18 mouse cellular contexts compared by ENCODE assay signal in genomic region chr5:139480406-139480805, GRCm38 (mm10).
"Had no signal": no experiment of that assay in that cellular context is flagged by ENCODE, and none has a peak within 500 bp of the region (broad histone marks: within the 10 kb centered on the region; RNA-seq: fewer than 3 reads in every experiment).

No protein-coding gene starts in this region.

- H3K4me3 ChIP-seq: kidney, embryonic 15.5 days; limb, embryonic 12.5 days; liver, embryonic 15.5 days; midbrain, embryonic 15.5 days; neural tube, embryonic 12.5 days had no signal

- H3K27ac ChIP-seq: kidney, embryonic 15.5 days; limb, embryonic 12.5 days; liver, embryonic 15.5 days; midbrain, embryonic 15.5 days; neural tube, embryonic 12.5 days had no signal

- H3K9me3 ChIP-seq: kidney, embryonic 15.5 days; limb, embryonic 12.5 days; liver, embryonic 15.5 days; midbrain, embryonic 15.5 days had no signal

- H3K9ac ChIP-seq: kidney, embryonic 15.5 days; limb, embryonic 12.5 days; liver, embryonic 15.5 days; midbrain, embryonic 15.5 days; neural tube, embryonic 12.5 days had no signal

- ATAC-seq: lung, postnatal 0 days; midbrain, embryonic 15.5 days had no signal

- H3K4me2 ChIP-seq: kidney, embryonic 15.5 days; limb, embryonic 12.5 days; liver, embryonic 15.5 days; midbrain, embryonic 11.5 days; midbrain, embryonic 15.5 days; neural tube, embryonic 12.5 days had no signal

- DNase-seq: kidney, adult 18-20 months; kidney, postnatal 25 days; layer of hippocampus, adult 9-11 months; layer of hippocampus, postnatal 36 days; liver; lung, adult 2 months; lung, postnatal 36 days; right cerebral cortex, postnatal 4 days; spleen, adult 18-20 months; thymus, adult 18-20 months; thymus, postnatal 14 days had no signal

- H3K27me3 ChIP-seq: kidney, embryonic 15.5 days; limb, embryonic 12.5 days; liver, embryonic 15.5 days; midbrain, embryonic 15.5 days; neural tube, embryonic 12.5 days had no signal
